Mouse (Mus musculus) left cerebral cortex, postnatal 25 days (tissue): ENCODE data around the gene Fxr1. TPM values are rescaled to one million over a fixed set of nuclear protein-coding genes. Genes with fewer than 3 reads are reported as not detected.
A peak's percentile ranks its signal among the peaks of the same experiment; 100 is the strongest.
"Not testable (repeated sequence)": the region's sequence is repeated elsewhere in the genome, so short reads cannot be mapped to it uniquely, and the experiment has no call there.

ENCODE experiments used
- DNase-seq, 2 experiments: peaks; one replicate each; pipeline ENCODE4 v3.0.0; 2022; ENCODE audit warnings: low spot score in 2 of 2, mixed read lengths in 1 of 2
- intact Hi-C: fragments of 180-260 bp; cut with DNase I; formaldehyde crosslinking; loops from one replicate; pipeline ENCODE4 v1.15.1; 2025
- total RNA-seq, 2 experiments: library from RNA; stranded (reverse); gene quantifications; 2 replicates each; pipeline ENCODE4 v1.2.3; 2021

The Fxr1 gene
- total RNA-seq, result 10 to 100 TPM; 73.6 to 81.7 TPM

DNA sequence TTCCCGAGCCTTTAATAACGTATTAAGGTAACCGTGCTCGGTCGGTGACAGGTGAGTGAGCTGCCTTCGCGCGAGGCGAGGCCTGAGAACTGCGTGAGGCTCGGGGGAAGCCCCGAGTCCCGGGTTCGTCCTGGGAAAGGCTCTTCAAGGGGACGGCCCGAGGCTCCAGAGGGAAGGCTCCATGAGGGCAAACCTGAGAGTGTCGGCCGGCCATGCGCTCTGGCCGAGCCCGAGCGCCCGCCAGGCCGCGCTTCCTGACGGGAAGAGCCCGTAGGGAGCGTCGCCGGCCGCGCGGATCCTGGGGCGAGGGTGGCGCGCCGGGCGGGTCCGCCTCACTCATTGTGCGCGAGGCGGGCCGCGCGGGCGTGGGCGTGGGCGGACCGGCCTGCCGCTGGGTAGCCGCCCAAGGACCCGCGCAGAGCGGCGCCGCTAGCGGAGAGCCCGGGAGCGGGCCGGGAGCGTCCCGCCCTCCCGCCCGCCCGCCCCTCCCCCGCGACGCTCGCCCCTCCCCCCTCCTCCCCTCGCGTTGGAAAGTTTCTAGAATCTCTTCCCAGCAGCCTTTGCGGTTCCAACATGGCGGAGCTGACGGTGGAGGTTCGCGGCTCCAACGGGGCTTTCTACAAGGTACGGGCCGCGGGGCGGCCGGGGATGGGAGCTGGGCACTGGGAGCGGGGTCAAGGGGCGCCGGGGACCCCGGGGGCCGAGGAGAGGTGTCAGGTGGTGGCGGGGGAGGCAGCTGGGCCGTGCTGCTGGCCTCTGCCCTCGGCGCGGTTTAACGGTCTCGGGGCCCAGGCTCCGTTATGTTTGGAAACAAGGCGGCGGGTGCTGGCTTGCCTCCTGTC lies at the start of gene Fxr1:
TSS of gene Fxr1 (plus strand) at position 404 of the 842 bp plus-strand sequence.
- DNase-seq, result peak; percentile 77 to 81
- intact Hi-C loops, result loop anchor here (1.0 kb wide), 1 partner anchor 62 kb away; the partner anchor contains the start of gene Dnajc19

DNA sequence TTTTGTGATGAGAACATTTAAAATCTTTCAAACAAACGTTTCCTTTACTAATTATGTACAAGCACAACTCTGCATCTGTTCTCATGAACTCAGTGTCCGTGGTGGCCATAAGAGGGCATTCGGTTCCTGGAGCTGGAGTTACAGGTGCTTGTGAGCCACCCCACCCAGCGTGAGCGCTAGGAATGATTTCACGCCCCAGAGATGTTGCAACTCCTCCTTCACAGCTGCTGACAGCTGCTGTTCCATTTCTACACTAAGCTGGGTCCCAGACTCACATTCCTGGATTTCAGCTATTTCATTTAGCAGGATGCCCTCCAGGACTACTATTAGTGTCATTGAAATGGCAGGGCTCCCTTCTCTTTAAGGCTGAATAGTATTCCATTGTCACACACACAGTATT lies 40.3 kb upstream of the Fxr1 start:
- intact Hi-C loops, result no loop called here

DNA sequence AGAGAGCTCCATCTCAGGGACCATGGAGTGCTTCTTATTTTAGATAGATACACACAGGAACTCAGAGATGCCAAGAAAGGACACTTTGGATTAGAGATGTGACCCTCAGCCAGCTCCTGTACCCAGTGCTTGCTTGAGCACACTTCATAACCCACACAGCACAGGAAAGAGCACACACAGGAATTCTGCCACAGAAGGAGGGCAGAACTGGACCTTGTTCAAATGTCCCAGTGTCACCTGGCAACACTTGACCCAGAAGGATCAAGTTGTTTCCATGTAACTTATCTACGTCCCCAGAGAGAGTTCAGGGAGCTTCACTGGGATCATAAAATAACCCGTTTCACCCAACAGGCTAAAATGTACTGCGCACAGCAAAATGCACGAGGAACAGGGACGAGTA lies 37.0 kb upstream of the Fxr1 start:
- intact Hi-C loops, result no loop called here
- DNase-seq, result no peak

More for the DNA sequence above, 40.3 kb upstream of the Fxr1 start:
- DNase-seq, result no peak

DNA sequence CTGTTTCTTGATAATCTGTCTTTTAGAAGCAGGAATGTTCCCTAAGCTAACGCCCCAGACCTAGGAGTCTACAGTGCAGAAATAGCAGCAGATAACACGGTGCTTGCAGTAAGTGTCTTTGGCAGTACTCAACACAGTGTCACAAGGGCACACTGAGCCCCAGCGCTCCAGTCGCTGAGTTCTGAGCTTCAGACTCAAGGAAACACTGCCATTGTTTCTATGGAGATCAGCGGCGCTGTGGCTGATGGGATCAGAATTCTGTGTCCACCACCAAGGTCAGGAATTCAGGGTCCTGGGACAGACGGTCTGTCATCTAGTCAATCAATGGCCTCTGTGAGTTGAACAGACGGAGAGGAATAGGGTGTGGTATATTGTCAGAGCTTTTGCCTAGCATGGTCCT lies 30.4 kb upstream of the Fxr1 start:
- no peak for DNase-seq
- intact Hi-C loops, result no loop called here

DNA sequence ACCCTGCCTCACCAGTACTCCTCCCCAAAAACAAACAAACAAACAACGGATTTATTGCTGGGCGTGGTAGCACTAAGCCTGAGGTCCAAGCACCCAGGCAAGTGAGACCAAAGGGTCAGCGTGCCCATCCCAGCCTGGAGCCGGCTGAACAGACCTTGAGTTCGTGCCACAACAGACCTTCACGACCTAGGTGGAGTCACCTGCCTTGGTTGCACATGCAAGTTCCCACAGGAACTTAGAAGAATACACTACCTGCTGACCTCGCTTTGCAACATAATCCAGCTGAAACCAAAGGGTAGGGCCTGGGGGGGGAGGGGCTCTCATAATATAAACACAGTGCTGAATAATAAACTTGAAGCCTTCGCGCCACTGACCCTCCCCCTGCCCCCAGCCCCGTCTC lies 29.3 kb upstream of the Fxr1 start:
- intact Hi-C loops, result no loop called here
- DNase-seq, result no peak

DNA sequence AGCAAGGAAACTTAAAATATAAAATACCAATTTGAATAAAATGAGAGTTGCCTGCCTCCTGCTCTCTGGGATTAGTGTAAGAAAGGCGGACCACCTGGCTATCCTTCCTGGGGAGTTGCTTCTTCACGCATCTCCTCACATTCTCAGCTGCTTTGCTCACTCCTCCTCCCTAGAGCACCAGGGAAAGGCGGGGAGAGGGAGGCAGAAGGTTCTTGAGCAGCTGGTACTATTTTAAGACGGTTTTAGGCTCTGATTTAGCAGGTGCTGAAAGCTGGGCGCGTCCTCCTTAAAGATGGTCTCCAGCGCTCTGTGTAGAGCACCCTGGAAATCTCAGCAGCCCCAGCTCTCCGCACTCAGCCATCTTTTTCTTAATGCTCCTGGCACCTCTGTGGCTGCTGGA lies 28.8 kb upstream of the Fxr1 start:
- DNase-seq, result peak in 1 of 2 experiments; percentile 39
- intact Hi-C loops, result no loop called here

DNA sequence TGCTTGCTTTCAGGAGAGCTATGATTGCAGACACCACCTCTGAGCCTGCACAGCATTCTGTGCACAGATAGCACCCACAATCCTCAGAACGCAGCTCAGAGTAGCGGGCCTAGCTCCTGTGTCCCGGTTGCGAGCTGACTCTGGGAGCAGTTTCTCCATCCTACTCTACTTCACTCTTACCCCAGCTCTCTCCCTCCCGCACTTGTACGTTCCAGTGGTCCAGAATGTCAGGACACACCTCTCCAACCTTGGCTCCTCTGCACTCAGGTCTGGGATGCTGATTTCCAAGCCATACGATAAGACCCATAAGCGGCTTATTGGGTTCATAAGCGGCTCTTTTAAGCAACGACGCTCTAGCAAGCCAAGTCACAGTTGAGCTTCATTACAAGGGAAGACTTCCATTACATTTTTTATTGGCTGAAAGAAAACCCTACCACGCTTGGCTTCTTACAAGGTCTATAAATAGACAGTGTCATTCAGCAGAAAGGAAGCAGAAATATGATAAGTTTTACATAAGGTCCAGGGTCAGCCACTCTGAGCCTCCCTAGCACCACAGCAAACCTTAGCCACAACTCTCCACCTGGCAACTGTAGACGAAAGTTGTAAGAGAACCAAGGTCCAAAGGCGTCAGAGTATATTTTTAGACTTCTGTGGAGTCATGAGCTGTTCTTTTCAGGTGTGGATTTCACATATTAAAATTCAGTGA lies 26.2 kb upstream of the Fxr1 start:
- no peak for DNase-seq
- intact Hi-C loops, result no loop called here

DNA sequence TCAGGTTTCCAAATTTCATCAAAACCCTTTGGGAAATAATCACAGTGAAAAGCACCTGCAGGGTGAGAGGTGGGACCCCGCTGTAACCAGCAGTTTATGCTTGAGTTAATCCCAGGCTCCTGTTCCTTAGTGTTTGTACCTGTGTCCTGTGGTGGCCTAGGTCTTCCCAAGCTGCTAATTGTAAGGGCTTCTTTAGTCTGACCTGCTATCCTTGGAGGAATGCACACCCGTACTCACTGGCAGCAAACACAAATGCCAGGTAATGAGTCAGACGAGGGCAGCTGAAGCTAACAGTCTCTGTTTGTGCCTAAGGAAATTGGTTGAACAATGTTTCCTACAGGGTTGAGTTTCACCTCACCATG lies 25.6 kb upstream of the Fxr1 start:
- intact Hi-C loops, result no loop called here
- DNase-seq, result no peak

DNA sequence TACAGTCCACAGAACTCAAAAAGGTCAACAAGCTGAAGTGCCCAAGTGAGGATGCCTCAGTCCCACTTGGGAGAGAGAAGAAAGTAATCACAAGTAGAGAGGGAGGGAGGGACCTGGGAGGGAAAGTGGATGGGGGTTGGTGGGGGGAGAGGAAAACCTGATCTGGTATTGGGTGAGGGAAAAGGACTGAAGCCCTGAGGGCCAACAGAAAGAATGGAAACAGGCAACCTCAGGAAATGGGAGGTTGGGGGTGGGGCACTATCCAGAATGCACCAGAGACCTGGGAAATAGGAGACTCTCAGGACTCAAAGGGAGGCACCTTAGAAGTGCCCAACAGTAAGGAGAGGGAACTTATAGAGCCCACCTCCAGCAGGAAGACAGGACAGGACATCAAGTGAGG lies 18.1 kb upstream of the Fxr1 start:
- intact Hi-C loops, DNase-seq: not testable (repeated sequence)

DNA sequence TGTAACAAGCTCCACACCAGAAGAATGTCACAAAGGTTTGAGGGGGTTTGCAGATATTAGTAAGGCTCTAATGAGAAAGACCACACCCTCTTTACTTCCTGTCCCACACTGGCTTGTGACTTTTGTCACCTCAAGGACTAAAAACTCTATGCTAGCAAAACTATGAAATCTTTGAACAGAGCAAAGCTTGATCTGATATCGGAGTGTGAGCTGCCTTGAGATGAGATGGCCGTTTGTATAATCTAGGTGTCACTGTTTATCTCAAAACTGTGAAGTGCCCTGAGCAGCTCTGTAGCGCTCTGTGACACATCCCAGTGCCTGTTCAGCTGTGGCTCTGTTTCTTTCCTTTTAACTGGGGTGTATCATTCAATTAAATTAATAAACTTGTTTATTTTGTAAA lies 15.9 kb upstream of the Fxr1 start:
- intact Hi-C loops, result no loop called here
- DNase-seq, result no peak

DNA sequence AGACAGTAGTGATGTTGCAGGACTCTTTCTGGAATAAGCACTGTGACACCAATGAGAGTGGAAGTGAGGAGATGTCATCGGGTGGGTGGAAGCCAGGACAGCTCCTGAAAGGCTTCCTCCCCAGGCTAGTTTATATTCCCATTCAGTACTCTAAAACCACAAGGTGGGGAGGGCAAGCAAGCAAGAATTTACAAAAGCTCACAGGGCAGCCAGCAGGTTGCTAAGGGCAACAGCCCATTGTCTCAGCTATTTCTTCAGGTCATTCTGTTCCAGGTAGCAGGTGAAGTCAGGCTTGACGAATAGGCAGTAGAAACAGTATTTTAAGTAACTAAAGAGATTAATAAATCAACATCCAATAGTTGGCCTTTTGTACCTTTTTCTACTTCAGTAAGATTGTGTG lies 13.4 kb upstream of the Fxr1 start:
- DNase-seq, result no peak
- intact Hi-C loops, result no loop called here

DNA sequence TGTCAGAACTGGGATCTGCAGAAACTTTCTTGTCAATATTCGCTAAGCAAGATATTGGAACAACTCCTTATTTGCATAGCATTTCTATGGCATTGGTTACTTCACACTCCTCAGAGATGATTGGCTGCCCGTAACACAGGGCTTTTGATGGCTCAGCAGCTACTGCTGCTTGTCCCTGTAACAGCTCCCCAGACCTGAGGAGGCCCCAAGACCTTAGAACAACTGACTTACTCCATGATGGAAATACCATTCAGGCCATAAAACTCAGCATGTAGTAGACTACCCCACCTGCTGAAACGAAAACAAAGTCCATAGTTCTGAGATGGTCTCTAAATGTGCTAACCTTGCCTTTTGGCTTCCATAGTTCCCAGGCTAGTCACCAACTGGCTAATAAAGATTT lies 12.9 kb upstream of the Fxr1 start:
- intact Hi-C loops, result no loop called here

DNA sequence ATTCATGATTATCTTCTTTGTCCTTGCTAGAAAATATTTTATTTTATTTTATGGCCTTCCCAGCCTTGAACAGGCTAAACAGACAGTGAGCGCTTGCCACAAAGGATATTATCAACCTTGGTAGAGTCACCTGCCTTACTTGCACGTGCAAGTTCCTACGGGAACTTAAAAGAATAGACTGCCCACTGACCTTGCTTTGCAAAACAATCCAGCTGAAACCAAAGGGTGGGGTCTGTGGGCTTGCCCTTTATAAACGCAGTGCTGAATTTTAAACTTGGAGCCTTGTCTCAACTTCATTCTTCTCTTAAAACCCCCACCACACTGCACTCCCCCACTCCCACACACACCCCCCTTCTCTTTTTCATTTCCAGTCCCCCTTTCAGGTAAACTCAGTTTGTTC lies 12.1 kb upstream of the Fxr1 start:
- no peak for DNase-seq
- intact Hi-C loops, result no loop called here

More for the DNA sequence above, 12.9 kb upstream of the Fxr1 start:
- no peak for DNase-seq

DNA sequence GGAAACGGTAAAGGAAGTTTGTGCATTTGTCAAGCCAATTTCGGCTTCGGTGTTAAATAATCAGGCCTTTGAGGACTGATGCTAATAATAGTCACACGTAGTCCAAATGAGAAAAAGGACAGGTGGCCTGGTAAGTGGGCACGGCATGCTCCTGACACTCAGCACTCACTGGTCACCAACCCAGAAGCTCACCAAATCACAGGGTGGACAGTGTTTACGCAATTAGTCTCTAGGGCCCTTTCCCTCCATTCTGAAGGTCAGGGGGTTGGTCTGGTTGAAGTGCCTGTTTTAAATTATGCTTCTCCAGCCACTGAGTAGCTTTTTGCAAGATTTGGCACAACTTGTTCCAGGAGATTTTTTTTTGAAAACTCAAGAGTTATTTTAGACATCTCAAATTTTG lies 11.6 kb upstream of the Fxr1 start:
- no peak for DNase-seq
- intact Hi-C loops, result no loop called here

DNA sequence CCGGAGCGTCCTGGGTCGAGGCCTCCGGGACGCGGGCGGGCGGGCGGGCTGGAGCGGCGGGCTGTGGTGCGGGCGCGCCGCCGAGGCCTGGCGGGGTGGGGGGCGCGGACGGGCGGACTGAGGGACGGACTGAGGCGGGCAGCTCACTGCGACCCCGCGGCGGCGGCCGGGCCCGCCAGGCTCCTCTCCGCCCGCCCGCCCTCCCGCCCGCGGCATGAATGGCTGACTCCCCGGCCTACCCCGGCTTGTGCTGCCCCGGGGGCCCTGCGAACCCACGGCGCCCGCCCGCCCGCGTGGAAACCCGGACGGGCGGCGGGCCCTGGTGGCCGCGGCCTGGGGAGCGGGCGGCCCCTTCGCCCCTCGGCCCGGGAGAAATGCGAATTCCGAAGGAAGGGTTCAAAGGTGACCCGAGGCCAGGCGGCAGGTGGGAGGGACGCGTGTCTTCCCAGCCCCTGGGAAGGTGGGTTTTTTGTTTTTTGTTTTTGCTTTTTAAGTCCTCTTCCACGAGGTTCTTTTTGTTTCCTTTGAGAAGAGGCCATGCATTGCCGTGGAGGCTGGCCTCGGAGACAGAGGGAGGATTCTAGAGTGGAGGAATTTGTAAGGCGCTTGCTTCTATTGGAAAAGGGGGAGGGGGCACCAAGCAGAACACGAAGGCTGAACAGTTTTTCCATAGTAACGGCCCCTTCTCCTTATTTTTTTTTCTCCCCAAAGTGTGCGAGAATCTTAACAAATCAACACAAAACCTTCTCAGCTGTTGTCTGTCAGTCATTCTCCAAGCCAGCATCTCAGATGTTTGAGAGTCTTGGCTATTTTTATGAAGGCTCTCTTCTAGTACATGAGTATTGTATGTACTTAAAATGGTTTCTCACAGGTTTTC lies 877 bp downstream of the Fxr1 start:
- no peak for DNase-seq
- intact Hi-C loops, result loop anchor here (1.0 kb wide), 1 partner anchor 61 kb away; the partner anchor contains the start of gene Dnajc19

DNA sequence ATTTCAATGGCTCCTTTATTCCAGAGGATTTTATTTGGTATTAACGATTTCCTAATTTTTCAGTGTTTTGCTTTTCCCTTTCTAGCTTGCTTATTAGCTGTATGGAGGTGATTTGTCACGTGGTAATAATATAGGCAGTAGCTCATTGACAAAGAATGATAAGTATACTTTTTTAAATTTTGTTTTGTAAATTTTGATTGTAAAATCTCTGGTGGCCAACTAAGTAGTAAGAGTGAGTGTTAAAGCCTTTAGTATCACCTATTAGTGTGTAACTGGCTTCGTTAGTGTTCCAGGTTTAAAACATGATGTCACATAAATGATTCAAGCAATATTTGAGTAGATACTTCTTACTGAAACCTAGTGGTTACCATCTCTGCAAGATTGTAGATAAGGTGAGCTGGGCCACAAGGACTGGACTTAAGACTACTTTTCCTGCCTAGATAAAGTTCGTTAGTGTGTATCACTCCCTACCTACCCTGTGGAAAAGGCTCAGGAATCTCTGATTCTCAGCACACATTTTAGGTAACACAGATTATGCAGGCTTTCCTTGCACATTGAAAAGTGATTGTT lies 1.6 kb downstream of the Fxr1 start:
- intact Hi-C loops, result no loop called here
- no peak for DNase-seq

DNA sequence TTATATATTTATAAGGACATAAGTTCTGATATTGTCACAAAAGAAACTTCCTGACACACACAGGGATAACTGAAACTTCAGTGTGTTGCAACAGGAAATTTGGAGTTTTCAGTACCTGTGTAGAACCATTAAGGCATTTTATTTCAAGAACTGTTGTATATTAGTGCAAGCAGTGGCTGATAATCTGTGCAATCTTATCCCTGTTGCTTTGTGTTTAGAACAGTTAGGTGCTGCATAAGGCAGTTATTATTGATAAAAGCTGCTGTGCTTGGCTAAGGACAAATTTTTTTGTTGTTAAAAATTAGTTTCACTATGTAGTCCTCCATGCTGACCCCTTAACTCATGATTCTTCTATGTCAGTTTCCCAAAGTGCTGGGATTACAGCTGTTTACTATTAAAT lies 9.2 kb downstream of the Fxr1 start:
- intact Hi-C loops, result no loop called here
- DNase-seq, result no peak

DNA sequence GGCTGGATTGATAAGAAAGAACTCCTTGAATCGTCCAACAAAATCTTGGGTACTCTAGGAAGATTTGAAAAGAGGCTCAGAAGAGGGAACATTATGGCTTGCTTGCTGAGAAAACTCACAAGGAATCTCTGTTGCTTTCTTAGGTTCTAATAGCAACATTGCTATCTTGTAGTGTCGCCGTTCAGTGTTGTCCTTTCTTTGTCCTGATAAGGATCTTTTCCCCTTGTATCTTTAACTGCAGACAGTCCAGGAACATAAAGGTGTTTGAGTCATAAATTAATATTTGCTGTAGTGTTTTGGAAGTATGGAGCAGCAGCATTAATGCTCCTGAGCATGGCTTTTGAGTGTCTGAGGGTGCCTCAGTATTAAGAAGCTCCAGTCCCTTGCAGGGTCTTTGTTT lies 10.9 kb downstream of the Fxr1 start:
- intact Hi-C loops, result no loop called here
- no peak for DNase-seq

DNA sequence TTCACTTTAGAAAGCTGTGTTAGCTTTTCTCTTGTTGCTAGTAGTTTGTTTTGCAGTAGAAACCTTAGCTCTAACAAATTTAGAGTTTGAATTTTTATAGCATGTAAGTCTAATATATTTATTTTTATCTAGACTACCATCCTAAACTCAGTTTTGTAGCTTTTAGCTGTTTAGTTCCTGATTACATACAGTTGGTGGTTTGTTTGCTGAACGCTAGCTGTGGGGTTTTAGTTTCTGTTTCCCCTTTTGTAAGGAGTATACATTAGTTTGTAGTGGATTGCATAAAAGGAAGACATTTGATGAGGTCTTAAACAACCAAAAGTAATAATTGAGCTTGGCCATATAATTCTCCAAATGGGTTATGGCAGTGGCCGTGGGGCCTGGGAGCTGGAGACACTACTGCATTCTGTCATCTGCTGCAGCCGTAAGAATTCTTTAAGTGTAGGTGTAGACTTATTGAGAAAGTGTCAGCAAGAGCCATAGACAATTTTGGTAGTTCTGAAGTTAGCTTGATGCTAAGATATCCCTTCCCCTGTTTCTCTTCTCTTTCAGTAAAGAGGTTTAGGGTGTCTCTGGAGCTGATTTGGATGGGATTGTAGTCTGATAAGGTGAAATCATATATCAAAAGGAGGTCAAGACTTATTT lies 14.1 kb downstream of the Fxr1 start:
- intact Hi-C loops, result no loop called here
- no peak for DNase-seq
